Mouse (Mus musculus) retina, embryonic 14.5 days (tissue): ENCODE measurements around the gene Rad51b.

Experiments
- DNase-seq: peaks from one replicate; pipeline ENCODE4 v3.0.0-alpha.2; 2015; ENCODE audit warnings: low spot score

The Rad51b gene

DNA sequence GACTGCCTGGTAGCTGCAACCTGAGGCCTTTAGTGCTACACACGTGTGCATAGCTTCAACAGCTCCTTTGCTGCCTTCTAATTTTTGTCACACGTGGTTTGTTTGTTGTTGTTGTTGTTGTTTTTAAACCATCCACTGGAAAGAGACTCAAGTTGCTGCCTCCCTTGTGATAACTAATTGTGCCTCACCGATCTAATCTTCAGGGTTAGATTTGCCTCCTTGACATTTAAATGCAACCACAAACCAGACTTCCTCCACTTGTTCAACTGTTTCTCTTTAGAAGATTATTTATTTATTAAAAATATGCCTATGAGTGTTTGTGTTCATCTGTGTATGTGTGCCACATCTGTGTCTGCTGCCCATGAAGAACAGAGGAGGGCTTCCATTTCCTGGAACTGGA is 84.4 kb downstream of the Rad51b start:
- DNase-seq: no peak

DNA sequence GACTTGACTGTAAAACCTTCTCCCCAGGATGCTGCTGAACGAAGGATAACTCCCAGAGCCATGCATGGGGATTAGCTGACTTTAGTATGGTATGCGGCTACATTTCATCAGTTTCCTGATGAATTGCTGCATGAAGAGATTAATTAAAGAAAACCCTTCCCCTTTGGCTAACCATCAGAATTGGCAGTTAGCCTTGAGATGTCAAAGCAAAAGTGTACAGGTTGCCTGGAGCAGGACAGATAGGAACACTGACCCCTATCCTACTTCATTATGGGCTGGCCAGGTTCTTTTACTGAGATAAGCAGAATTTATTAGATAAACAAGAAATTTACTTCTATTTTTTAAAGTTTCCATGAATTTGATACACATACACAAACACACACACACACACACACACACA is 85.3 kb downstream of the Rad51b start:
- peak; percentile 18 for DNase-seq

DNA sequence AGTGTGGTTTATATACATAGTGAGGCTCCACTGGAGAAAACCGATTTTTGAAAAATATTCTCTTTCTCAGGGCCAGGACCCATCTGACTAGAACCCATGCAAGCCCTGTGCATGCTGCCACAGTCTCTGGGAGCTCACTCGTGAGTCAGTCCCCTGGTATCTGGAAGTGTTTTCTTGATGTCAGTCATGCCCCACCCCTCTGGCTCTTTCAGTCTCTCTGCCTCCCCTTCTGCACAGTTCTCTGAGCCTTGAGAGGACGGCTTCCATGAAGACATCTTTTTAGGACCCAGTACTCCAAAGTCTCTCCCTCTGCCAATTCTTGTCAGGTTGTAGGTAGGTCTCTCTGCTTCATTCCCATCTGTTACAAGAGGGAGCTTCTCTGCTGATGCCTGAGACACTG is 86.5 kb downstream of the Rad51b start:
- DNase-seq: no peak

DNA sequence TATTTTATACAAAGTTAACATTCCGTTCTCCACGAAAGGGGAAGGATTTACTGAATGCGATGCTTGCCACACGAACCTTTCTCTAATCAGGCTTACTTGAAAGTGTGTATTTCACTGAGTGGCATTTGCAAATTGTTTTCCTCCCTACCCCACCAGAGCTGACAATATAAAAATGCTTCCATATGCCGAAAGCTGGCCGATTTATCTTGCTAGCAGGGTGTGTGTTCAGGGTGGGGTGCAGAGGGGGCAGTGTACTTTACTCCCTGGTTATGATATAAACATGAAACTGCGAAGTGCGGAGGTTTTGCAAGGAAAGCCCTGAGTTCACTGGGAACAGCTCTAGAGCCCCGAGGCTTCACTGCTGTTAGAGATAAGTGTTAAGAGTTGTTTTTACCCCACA is 87.7 kb downstream of the Rad51b start:
- DNase-seq: no peak

DNA sequence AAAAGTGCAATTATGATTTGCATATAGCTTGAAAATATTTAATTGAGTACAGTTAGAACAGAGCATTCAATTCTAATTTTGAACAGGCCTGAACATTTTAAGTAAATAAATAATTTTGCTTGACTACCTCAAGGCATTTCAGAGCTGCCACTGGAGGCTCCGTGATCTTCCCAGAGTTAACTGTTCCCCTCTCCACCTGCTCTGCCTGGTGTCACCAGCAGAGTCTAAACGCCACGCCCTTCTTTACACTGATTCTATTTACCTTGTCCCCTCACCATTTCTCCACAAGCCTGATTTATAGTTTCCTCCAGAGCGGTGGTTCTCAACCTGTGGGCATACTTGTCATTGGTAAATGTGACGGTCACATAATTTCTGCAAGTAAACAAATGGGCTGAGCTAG is 88.1 kb downstream of the Rad51b start:
- no peak for DNase-seq

DNA sequence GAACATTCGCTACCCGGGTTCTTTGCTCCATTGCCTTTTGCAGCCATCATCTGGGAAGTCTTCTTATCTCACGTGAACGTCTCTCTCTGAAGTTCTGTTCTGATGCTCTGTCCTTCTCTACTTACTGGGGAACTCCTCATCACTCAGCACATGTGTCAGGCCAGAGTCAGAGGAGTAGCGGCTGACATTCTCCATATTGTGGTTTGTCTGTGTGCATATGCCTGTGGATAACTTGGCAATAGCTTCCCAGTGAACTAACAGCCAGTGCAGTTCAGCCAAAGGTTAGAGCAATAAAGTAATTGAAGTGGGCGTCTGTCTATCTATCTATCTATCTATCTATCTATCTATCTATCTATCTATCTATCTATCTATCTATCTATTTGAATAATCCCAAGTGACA is 90.8 kb downstream of the Rad51b start:
- no peak for DNase-seq

DNA sequence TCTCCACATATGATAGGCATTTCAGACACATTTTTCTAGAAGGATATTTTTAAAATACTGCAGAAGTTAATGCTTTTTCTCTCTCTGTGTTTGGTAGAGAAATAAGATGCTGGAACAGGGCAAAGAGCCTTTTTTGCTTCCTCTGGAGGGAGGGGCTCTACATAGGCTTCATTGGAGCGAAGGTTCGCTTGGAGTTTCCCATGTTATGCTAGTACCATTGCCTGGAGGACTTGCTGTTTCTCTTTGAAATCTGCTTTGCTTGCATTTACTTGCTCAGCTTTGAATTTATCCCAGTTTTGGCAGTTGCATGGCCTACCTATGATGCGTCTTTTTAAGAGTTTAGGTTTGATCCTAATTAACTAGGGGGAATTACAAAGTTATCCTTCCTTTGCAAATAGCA is 92.2 kb downstream of the Rad51b start:
- DNase-seq: no peak

DNA sequence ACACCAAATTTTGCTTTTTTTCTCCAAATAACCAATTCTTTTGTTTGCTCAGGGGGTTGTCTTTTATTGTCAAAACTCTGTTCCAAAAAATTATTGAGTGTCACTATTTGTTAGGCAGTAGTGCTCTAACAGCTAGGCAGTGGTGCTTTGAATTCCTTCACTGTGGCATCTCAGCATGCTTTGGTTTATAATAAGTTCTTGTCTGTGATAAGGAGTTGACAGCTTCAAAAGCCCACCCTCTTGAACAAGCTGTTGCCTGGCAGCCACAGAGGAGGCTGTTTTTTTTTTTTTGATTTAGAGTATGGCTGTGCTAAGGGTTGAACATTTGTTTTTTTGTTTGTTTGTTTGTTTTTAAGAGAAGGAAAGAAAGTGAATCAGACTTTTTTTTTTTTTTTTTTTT is 92.9 kb downstream of the Rad51b start:
- peak; percentile 21 for DNase-seq

DNA sequence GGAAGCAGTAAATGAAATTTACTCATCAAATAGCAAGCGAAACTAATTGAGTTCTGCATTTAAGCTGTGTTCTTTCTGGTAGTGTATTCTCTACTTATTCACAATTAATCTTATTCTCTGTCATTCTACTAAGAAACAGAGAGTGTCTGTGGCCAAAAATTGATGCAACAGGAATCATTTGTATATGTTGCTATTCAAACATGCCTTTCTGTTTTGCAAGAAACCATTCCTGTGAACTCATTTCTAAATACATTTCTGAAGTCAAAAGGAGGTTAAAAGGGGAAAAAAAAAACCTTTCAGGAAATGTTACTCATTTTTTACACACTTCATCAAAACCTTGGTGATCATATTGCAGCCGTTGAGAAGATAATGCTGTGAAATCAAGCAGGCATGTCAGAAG is 96.6 kb downstream of the Rad51b start:
- no peak for DNase-seq

DNA sequence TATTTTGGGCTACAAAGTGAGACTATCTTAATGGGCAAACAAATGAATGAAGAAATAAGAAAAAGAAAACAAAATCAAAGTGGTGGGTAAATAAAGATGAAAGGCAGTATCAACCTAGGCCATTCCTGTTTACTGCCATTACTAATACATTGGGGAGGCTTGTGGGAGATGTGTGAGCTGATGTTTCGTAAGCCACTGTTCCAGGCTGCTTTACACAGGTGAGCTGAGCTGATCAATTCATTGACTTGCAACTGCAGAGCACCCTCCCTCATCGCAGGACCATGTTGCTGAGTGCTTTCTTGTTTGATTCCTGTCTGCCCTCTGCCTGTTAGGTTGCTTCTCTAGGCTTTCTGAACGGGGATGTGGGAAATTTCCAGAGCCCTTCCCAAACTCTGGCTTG is 106.9 kb downstream of the Rad51b start:
- DNase-seq: no peak

DNA sequence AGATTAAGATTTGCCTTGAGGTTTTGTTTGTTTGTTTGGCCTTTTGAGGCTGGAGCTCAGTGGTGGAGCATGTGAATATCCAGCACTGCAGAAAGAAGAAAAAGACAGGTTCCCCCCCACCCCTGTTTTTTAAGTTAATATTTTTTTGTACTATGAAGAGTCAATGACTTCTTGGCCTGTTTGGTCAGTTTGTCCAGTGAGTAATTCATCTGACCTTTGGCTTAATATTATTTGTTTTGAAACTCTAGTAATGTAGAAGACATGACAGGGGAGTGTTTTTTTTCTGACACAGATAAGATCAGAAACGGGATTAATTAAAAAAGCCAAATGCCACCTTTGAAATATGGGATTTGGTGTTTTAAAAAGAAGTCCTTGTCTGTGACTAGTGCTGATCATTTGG is 107.4 kb downstream of the Rad51b start:
- DNase-seq: no peak

DNA sequence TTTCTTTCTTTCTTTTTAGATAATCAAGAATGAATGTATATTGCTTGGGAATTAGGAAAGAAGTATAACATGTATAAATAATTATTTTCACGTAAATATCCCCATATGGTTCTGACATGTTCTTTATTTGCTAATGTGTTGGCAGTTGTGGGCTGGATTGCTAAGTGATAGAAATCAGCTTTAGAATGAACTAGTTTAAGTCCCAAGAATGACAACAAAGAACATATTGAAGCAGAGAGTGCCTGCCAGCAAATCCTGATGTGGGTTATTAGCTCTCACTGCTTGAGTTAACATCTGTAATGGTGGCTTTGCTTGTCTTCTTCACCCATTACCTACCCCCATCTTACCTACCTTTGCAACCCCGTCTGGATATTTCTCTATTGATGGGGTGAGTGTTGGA is 111.6 kb downstream of the Rad51b start:
- DNase-seq: no peak

DNA sequence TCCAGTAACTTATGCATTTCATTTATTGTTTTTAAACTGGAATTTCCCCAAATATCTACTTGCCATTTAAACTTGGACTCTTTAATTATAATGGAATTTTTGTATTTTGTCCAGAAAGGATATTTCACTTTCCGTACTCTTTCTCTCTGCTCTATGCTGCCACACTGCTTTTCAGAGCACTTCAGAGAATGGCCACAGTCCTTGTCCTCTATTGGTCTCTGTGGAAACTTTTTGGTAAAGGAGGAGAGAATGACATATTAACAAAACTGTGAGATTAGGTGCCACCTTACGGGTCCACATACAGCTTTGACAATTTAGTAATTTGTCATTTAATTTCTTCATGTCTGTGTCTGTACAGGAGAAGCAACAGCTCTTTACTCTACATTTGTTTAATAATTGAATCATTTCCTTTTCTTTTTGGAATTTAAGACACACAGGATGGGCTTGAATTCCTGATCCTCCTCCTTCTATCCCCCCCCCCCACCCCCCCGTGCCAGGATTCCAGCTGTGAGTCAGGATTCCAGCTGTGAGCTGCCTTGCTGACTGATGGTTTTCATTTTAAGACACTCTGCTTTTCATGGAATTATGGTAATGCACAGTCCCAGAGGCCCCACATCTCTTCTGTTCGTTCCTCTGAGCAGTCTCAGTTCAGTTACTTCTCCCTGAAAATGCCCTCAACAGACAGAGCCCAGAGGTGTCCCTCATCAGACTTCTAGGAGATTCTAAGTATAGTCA is 112.2 kb downstream of the Rad51b start:
- DNase-seq: no peak

DNA sequence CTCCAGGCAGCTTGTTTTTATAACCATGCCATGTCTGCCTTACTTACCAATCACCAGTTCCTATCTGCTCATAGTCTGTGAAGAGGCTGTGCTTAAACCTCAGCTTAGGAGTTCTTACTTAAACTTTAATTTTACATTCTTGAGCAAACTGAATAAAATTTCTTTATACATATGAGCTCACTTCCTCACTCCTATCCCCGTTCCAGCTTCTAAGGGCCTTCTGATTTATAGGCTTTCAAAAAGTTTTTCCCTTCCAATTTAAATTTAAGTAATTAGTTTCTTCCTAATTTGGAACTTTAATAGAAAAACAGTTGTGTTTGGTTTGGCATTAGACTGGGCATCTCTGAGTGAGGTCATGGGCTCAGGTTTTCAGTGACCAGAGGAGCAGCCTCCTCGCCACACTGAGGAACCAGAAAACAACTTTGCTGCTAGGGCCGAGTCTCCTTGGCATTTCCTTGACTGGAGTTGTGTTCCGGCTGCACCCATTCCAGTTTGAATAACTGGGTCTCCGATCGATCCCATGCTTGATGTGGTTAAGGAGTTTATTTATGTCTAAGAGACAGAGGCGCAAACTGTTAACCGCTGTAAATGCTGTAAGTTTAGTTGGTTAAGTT is 115.9 kb downstream of the Rad51b start:
- no peak for DNase-seq

DNA sequence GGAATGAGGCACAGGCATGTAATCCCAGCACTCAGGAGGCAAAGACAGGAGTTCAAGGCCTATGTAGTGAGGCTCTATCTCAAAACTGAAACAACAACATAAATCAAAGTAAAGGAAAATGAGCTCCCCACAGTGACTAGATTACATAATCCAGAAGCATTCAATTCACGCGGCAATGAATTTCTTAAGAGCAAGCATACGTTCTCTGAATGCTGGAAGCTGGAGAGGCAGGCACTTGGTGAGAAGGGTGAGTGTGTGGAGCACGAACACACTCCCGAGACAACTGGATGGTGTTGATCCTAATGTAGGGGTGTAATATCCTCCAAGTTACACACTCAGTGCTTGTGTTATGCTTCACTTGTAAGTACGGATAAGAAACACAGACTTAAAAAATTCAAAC is 120.3 kb downstream of the Rad51b start:
- no peak for DNase-seq

DNA sequence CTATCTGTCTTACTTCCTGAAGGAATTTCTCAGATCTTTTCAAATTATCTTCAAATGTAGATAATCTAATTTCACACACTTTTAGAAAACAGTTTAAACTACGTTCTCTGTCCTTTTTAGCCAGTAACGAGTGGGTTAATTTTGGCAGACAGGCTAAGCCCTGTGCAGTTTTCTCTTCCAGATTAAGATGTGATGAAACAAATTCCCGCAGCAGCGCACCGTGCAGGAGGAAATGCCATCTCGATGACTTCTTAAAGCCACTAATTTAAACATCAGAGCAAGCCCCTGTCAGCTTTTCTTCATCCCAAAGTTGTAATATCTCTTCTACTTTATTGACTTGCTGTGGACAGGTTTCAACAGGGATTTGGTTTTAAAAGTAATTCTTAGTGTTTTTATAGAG is 123.5 kb downstream of the Rad51b start:
- no peak for DNase-seq

DNA sequence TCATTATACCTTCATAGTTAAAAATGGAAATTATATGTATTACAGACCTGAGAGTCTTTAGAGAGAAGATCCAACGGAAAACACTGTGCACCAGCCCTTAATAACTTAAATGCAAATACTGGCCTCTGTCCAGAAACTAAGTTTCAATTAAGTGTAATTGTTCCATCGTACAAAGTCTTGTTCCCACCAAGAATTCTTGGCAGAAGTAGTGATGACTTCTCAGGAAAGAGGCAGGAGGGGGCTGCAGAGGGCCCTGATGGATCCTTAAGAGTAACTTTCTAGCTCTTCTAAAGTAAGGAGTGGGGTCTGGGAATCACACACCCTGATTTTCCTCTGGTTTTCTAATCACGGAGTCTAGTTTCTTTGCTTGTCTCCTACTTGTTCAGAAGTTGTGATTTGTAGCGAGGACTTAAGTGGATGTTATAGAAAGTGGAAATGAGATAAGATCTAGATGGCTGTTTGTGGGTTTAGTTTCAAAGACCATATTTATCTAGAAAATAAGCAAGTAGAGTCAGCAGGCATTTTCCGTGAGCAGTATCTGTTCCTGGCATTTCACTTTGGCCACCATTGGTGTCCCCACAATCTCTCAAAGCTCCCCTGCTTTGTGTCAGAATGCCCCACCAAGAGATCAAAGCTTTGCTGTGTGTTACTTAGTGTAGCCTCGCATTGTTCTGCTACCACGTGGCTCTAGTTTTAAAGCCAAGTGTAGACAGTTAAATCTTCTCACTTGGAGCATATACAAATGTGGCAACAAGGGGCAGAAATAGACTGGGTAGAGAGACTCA is 132.6 kb downstream of the Rad51b start:
- no peak for DNase-seq

DNA sequence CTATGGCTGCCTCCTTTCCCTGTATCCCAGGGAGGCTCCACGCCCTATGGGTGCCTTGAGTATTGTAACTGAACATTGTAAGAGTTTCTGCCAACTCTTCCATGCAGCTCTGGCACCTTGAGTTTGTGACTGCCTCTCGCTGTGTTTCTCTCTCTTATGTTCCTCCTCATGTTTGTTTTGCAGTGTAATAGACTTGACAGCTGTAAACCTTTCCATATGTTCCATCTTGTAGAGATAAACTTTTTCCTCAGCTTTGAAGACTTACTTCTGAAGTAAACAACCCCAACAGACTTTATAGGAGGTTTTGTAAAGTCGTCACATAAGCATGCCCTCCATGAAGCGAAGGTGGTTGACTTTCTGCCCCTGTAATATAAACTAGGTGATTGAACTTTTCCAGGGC is 134.1 kb downstream of the Rad51b start:
- no peak for DNase-seq

DNA sequence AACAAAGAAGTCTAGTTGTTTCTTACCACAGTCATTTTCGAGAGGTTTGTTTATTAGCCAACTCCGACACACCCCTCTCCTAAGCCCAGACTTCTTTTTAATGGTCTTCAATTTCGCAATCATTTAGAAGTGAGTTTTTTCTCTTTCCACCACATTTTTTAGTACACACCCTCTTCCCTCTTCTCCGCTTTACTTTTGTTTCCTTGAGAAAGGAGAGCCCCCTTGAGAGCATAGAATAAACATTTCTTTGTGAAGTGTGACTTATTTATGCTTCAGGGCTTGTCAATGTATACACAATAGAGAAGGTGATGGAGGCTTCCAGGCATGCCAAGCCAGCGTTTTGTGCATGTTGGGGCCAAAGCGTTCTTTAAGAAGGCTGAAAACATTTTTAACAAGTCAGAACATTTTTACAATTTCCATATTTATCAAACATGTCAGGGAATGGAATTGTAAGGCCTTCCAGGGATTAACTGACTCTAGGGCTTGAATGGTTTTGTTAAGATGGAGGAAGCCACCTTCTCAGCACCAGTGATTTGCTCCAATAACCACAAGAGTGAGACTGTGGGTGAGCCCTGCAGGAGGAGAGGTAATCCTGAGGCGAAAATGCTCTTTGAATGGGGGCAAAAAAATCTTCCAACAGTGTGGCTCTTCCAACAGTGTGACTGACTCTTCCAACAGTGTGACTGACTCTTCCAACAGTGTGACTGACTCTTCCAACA is 136.8 kb downstream of the Rad51b start:
- DNase-seq: no peak

DNA sequence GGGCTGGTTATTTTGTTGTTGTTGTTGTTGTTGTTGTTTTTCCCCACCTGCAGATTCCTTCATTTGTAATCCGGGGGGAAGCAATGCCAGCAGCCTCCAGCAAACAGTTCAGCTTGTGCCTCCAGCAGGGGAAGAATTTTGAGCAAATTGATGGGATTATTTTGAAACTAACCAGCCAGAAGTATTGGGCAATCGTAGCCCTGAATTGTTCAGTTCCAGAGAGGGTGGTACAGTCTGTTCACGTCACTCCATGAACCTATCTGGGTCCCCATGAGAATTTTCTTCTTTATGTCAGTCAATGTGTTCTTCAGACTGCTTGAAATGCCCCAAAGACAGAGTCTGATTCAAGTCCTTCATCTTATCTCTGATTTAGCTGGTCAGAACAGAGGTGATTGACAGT is 138.4 kb downstream of the Rad51b start:
- DNase-seq: no peak

DNA sequence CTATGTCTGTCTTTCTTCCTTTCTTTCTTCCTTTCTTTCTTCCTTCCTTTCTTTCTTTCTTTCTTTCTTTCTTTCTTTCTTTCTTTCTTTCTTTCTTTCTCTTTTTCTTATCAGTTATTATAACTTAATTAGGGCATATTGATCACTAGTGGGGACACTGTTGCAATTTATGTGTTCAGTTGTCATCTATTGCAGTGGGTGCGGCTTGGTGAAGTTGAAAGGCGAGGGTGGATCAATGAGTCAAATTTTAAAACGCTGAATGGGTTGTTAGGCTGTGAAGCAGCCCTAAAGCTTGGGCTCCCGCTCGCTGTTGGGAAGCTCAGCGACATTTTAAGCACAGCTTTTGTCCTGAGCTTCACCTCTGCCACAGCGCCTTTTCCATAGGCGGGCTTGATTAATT is 139.0 kb downstream of the Rad51b start:
- DNase-seq: no peak

DNA sequence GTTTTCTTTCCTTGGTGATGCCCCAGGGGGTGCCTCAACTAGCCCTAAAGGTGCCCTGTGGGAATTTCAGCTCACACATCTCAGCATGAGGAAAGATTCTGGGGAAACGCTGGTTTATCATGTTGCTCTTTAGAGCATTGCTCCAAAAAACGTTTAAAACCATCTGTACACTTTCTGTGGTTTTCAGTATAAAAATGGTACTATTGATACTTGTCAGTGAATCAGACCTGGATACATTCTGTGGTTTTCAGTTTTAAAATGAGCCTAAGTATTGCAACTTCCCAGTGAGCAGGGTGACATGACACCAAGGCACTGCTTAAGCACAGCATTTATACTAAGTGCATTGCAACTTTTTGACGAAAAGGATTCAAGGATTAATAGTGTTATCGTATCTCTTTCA is 139.8 kb downstream of the Rad51b start:
- DNase-seq: no peak

DNA sequence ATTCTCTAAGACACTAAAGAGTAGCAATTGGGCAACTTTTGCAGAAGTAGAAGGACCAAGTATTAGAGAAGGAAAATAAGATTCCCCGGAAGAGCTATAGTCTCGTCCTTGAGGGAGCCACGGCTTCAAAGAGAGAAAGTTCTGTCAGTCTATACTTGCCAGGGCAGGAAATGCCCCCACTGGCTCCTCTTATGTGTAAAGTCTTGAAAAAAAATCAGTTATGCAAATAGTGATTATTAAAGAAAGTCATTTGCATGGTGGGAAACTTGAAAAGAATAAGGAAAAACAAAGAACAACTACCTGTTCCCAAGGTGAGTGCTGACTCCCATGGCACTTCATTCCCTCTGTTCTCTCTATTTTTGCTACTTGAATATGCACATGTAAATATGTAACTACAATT is 140.5 kb downstream of the Rad51b start:
- no peak for DNase-seq
